Mouse (Mus musculus) stomach, postnatal 0 days (tissue): ENCODE measurements at regions not wholly inside any gene's neighbourhood (a gene's known extent, or its start where the extent isn't known, plus 50 kb on each side); places are given as distances from the start of the nearest gene placed in this dataset.

ENCODE experiments used
- CTCF ChIP-seq: IDR thresholded peaks from 2 replicates; pipeline ENCODE4 v1.5.1; 2016; ENCODE audit warnings: antibody characterized with exemption, low read depth, mild to moderate bottlenecking, moderate library complexity
- EP300 ChIP-seq: optimal IDR thresholded peaks from 2 replicates; pipeline ENCODE3; 2016; ENCODE audit warnings: antibody characterized with exemption

GRCm38 (mm10) chr17:9921326-9921725 lies 251.8 kb upstream of the Pabpc6 start:
- TF ChIP-seq EP300 (no peak), CTCF (no peak)
